Mouse (Mus musculus) frontal cortex, postnatal 36 days (tissue): Measurements from ENCODE around the gene Bcl2l12.

Source experiments
- DNase-seq, 2 experiments: peaks; one replicate each; pipeline ENCODE4 v3.0.0; 2022; ENCODE audit warnings: low spot score in 2 of 2

Bcl2l12 gene

DNA sequence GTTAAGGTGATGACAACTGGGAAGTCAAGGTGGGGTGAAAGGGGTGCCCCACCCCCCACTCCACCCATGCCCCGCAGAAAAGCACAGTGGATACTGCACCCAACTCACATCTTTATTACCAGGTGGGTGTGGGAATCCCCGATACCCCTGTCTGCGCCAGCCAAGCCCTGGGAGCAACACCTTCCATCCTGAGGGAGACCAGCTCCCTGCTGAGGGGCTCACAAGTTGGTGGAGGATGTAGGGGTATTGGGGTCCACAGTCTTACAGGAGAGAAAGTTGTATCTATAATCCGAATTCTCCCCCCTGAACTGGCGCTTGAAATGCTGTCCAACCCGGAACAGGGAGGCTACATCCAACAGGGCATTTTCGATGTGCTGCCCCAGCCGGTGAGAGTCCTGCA lies 39.2 kb downstream of the Bcl2l12 start:
- DNase-seq: no peak

GRCm38 (mm10) chr7:44958208-44958607 lies 40.3 kb downstream of the Bcl2l12 start:
- DNase-seq: no peak

DNA sequence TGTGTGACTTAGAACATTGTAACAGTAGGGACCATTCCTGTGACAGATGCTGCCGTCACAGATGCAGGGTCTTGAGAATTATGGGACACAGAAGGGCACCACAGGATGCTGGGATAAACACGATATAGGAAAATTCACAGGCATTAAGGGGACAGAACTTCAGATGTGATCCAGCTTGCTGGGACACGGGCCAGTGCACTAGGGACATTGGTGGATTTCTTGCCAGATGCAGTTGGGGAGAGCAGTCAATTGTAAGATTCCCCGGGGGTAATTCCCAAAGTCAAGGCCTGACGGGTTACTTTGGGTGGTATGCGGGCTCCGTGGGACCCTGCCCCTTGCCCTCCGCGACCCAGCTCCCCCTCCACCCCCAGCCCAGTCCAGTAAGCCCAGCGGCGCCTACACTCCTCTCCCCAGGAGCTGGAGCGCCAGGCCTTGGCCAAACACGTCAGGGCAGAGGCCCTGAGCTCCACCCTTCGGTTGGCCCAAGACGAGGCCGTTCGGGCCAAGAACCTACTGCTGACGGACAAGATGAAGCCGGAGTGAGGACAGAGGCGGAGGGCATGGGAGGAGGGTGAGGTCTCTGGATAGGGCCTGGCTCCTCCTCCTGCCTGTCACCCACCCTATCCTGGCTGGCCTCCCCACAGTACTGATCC lies 41.2 kb downstream of the Bcl2l12 start:
- DNase-seq: no peak

- DNase-seq: no peak
Measured at GRCm38 (mm10) chr7:44956266-44956665, 42.2 kb downstream of the Bcl2l12 start.

DNA sequence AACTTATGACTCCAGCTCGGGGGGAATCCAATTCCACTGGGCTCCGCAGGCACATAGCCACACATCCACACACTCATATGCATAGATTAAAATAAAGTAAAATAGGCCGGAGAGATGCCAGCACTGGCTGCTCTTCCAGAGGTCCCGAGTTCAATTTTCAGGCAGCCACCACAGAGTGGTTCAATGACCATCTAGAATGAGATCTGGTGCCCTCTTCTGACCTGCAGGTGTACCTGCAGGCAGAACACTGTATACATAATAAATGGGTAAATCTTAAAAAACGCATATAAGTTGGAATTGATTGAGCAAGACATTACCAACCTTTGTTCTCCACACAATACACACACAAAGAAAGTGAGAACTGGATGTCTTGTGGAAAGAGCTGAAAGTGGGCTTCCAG lies 42.9 kb downstream of the Bcl2l12 start:
- no peak for DNase-seq

- DNase-seq: no peak
Measured at GRCm38 (mm10) chr7:44954091-44954885, 44.2 kb downstream of the Bcl2l12 start.

GRCm38 (mm10) chr7:44953561-44953960 lies 45.0 kb downstream of the Bcl2l12 start:
- no peak for DNase-seq

DNA sequence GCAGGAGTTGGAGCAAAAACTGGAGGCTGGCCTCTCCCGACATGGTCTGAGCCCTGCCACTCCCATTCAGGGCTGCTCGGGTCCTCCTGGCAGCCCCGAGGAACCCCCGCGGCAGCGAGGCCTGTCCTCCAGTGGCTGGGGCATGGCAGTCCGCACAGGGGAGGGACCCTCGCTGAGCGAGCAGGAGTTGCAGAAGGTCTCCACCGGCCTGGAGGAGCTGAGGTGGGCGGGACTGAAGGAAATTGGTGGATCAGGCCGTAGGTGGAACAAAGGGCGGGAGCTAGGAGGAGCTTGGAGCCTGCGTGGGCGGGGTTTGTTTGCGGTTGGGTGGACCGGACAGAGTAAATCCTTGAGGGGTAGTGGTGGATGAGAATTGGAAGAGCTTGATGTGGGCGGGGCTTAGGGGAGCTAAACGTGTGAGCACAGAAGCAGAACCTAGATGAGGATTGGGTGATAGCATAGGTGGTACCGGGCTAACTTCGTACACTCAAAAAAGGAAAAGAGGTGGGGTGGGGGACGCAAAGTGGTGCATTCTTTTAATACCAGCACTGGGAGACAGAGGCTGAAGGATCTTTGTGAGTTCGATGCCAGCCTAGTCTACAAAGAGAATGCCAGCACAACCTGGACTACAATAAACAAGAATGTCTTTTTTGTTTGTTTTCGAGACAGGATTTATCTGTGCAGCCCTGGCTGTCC lies 45.8 kb downstream of the Bcl2l12 start:
- DNase-seq: peak; percentile 78 to 83

DNA sequence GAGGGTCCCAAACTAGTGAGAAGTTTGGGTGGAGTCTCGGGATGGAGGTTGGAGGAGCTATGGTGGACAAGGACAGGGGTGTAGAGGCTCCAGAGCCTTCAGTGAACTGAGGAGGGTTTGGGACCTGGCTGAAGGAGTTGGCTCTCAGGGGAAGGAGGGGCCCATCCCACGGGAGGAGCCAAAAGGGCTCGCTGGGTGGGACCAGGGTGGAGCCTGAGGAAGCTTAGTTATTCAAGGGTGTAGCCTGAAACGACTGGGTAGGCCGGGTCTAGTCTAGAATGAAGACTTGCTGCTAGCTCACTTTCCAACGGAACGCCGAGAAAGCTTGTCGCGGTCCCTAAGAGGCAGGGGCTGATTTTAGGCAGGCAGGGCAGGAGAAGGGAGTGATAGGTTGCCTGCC lies 46.6 kb downstream of the Bcl2l12 start:
- no peak for DNase-seq

GRCm38 (mm10) chr7:44949922-44950321 lies 48.6 kb downstream of the Bcl2l12 start:
- no peak for DNase-seq

DNA sequence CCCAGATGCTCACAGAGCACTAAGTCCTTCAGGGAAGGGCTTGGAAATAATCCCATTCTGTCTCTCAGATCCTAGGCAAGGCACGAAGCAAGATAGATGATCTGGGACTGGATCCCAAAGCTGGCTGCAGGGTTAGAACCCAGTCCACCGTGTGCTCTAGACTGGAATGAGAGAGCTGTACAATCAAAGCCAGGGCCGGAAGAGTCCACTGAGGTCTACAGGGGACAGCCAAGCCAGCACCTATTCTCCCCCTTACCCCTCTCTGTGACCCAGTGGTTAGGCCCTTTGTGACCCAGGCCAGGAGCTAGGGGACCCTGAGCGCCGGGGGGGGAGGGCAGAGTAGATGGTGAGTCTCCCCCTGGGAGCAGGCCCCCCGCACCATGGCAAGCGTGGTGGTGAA lies 55.6 kb downstream of the Bcl2l12 start, which contains the start of gene Tsks:
Gene Tsks (plus strand): TSS at position 301 of the 400 bp plus-strand sequence.
- DNase-seq: no peak
